Mouse (Mus musculus) liver, embryonic 14.5 days (tissue): ENCODE measurements around the gene Slc17a6.

Source experiments
- CTCF ChIP-seq: IDR thresholded peaks from 2 replicates; pipeline ENCODE4 v1.5.1; 2016; ENCODE audit warnings: antibody characterized with exemption, low read depth, control low read depth
- EP300 ChIP-seq: IDR thresholded peaks from 2 replicates; pipeline ENCODE4 v1.6.1; 2016; ENCODE audit warnings: antibody characterized with exemption, low read depth

- TF ChIP-seq CTCF (no peak), EP300 (no peak)
These were observed 1.8 kb upstream of the Slc17a6 start for GRCm38 (mm10) chr7:51619977-51620376.
